Mouse (Mus musculus) urinary bladder, postnatal 4 days (tissue): ENCODE measurements around the gene Fxyd2.
A peak's percentile ranks its signal among the peaks of the same experiment; 100 is the strongest.

Experiments used
- DNase-seq, 2 experiments: peaks; one replicate each; pipeline ENCODE4 v3.0.0; 2021 to 2022; ENCODE audit warnings: low spot score in 2 of 2

Fxyd2 gene

DNA sequence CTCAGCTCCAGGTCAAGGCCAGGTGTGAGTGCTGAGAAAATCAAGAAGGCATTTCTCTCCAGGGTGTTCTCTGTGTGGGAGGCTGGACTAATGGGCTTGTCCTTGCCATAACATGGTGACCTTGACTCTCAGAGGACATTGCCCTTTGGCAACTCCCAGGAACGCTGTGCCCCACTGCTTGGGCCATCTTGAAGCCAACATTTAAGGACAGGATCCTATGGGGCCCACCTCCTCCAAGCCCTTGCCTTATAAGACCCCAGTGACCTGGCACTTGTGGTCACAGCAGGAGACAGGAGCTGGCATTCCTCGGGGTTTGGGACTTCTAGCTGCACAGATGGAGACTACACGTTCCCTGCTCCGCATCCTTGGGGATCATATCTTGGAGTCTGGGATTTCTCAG is at the start of gene Fxyd2:
Fxyd2 (plus strand) TSS at position 236 of the 400 bp plus-strand sequence.
- no peak for DNase-seq

DNA sequence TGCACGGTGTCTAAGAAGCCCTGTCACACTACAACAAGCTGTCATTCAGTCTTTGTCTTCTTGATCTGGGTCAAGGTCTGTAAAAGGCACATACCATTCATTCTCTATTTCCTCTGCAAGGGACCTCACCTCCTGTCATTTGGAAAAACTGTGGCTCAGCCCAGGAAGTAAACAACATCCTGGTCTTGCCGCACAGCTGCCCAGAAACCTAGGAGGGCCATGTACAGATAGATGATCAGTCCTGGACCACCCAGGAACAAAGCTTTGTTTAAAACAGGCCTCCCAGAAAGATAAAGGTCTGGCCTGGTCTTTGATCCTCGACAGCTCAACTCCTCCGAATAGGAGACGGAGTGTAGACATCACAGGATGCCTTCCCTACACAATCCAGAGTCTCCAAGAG is 49.6 kb upstream of the Fxyd2 start:
- DNase-seq: no peak

DNA sequence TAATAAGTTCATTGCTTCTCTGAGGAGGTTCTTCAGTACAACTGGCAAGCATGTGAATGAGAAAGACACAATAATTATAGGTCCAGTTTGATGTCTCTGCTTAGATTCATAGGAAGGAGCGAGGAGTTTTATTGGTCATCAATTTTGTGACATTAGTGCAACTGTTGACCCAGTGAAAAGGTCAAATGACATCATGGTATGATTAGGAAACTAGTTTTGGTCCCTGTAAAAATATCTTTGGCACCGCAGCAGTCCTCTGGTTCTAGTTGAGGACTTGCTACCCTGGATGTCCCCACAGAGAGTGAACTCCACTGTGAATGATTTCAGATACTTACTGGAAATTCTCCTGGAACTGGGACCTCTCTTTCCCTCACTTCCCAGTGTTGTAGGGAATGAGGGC is 44.3 kb upstream of the Fxyd2 start:
- DNase-seq: no peak

DNA sequence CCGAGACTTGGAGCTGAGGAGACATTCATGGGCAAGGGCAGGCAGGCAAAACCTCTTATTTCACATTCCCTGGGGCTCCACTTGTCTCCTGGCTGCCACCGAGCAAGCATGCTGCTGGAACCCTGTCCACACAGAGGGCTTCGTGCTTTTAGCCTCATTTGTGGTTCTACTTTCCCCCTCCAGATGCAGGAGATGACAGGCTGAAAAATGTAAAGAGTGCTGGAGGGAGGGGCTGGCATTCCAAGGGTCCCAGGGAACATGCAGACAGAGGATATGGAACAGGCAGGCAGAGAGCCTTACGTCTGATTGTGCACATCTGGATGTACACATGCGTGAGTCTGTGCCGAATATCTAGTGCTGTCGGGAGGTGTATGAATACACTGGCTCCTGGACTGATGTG is 41.1 kb upstream of the Fxyd2 start:
- no peak for DNase-seq

DNA sequence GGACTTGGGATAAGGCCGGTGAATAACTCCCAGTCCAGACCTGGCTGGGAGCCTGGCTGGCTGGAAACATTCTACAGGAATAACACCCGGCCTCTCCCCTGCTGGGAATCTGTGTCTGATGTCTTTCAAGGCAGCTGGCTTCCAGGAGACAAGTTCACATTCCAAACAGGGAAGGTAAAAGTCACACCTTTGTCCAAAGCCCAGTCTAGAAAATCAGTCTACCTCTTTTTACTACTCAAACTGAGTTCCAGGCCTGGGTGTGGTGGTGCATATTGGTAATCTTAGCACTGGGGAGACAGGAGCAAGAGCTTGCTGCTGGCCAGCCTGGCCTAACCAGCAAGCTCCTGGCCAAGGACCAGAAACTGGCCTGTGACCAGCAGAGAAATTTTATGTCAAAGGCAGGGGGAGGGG is 37.4 kb upstream of the Fxyd2 start:
- DNase-seq: no peak

DNA sequence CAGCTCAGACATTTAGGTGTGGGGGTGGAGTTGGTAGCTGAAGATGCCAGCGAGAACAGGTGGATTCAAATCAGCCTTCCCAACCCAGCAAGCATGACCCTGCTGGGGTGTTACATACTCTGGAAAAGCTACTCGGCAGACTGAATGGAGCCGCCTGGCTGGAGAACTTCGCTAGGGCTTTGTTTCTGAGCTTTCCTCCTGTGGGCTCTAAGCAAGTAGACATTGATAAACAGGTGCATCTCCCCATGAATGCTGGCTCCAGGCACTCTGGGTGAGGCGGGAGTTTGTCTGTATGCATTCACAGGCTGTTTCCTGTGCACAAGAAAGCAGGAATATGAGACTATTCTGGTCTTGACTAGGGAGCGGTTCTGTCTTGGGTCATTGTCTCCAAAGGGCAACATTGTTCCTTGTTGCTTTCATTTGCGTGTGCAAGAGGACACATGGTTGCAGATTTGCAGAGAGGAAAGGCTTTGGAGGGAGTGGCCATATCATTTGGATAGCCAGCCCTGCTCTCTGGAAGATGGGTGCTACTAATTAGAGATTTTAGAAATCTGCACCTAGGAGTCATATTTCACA is 35.7 kb upstream of the Fxyd2 start:
- no peak for DNase-seq

DNA sequence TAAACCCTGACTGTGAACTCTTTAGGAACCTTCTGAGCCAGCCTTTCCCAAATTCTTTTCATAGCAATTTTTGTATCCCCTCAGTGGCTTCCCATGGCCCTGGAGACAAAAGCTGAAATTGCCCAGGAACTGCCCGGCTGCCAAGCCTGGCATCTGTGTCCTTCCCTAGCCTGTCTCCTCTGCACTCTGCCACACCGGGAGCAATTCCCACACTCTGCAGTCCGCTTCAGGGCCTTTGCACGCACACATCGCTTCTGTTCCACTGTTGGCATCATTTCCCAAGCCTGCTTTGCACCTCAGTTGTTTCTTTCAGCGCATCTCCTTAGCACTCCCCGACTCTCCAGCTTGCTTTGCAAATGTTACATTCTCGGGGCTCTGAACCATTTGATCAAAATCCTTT is 31.8 kb upstream of the Fxyd2 start:
- DNase-seq: no peak

DNA sequence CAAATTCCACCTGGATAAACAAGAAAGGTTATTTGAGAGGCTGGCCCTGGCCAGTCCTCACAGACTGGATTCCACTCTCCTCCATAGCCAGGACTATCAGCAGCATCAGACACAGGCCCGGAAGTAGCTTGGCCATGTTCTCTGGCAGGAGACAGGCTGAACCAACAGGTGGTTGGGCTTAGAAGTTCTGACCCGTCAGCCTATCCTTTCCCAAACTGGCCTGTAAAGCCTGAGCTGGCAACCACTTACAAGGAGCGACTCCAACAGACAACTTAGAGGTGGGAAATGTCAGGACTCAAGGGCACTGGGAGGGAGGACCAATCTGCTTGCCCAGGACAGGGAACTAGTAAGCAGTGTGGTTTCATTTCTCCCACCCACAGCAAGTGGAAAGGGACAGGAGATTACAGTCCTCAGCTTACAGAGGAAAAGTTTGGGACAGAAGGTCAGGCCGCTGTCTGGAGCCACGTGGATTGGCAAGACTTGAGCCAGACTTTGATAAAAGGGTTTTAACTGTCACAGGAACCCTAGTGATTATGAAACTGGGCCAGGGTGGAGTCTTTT is 31.0 kb upstream of the Fxyd2 start:
- DNase-seq: no peak

DNA sequence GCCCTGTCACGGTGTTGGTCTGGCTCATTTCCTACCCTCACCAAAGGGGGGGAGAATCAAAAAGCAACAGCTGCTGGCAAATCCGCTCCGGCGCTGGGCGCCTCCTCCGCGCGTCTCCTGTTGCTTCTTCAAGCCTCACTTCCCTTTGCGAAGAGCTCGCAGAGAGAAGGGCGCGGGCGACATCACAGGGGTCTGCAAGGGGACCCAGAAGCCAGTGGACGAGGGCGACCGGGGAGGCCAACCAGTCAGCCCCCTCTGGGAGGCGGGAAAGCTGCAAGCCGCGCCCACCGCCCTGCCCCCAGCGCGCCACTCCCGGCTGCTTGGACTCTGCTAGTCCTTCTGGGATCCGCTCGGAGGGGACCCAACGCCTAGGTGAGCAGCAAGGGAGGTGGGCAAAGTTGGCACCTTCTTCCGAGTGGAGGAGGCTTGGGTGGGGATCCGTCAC is 29.3 kb upstream of the Fxyd2 start, which contains the start of gene Fxyd6:
Fxyd6 (plus strand) TSS at position 69 of the 445 bp plus-strand sequence.
- peak; percentile 53 to 65 for DNase-seq

DNA sequence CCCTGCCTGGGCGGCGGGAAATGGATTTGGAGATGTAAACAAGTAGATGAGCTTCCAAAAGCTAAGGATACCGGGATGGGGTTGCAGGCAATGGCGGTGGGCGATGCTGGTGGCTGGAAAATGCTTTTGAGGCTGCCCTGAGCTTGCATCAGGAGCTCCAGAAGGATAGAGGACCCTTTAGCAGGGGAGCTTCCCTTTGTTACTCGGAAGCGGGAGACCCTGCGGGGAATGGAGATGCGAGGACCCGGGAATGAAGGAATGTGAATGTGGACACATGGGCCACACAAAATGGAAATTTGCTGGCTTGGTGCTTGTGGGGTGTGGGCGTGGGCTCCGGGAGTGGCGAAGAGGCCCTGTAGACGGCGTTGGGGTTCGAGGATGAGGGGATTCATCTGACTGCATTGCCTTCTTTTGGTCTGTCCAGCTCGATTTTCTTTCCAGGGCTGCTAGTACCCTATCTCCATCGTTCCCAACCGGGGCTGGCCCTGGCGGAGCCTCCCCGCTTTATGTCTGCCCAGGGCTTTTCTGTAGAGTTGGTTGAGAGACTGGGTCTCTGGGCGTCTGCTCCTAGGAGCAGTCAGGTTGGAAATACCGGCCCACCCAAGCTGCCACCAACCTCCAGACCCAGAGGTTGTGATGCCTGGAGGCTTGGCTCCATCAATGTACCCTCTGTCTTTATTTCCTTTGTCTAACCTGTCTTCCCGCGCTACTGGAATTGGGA is 28.7 kb upstream of the Fxyd2 start:
- DNase-seq: no peak

DNA sequence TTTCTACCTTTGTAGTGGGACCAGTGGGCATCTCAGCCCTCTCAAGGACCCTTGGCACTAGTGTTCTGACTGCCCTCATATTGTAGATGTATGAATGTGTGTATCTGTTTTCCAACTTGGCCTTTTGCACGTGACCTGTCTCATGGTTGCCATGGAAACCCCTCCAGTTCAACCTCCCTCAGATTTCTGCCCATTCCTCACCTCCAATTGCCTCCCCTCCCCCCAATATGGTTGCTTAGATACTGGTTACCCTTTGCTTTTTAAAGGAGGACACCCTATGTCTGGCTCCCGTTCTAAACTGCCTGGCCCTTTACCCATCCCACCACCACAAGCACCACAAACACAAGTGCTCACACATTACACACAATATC is 28.1 kb upstream of the Fxyd2 start:
- DNase-seq: no peak

DNA sequence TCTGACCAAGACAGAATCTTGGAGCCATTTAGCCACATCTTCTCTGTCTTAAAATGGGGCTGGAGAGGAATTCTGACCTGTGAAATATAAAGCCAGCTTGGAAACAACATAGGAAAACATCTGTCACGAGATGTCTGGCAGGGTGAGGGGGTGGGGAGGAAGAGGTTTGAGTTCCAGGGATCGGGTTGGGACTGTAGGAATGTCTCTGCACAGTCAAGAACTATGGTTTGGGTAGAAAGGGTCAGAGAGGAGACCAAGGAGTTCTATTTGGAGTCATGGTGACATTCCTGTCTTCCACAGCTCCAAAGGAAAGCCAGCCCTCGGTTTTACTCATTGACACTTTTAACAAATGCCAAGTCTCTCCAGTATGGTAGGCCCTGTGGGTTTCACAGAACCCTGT is 25.6 kb upstream of the Fxyd2 start:
- DNase-seq: no peak

DNA sequence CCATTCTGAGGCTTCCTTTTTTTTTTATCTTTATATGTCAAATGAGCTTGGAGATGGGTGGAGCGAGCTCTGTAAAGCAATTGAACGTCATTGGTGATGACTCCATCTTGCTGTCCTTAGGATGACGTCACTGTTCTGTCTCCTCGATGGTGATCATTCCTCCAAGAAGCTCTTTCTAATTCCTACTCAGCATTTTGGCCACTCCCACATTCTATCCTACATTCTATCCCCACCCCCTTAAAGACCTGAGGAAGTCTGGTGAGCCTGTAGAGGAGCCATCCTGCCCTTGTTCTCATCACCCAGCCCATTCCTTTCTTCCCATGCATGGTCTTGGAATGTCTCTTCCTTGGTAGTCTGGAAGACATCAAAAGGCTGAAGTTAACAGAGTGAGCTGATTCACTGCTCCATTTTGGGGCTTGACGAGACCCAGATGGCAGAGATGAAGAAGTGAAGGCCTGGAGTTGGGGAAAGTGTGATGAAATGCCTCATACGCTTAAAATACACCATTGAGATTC is 24.4 kb upstream of the Fxyd2 start:
- no peak for DNase-seq

DNA sequence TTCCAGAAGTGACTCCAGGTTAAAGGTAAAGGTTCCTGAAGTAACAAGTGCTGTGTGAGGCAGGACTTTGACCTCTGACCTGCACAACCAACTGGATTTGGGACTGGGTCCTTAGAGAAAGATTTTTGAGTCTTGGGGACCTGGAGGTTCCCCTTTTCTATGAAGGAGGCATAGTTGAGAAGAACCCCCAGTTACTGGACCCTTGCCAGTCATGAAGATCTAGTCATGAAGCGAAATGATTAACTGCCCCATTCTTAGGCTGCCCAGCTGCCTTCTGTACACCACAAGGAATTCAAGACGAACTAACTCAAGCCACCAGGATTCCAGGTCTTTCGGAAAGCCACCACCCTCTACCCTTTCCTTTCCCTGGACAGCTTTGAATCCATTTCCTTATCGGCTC is 23.0 kb upstream of the Fxyd2 start:
- no peak for DNase-seq

DNA sequence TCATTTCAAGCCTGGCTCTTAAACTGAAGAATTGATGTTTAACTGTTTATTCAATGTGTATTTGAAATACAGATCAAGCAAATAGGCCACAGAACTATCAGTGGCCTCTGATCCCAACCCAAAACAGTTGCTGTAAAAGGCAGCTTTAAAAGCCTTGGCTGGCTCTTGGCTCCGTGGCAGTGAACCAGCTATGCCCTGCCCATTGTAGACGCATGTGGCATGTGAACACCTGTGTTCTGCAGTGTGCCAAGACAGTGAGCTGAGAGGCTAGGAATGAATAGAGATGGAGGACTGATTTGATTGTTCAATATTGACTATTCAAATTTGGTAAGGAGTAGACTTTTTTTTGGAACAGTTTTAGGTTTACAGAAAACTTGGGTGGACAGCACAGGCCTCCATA is 22.6 kb upstream of the Fxyd2 start:
- no peak for DNase-seq

DNA sequence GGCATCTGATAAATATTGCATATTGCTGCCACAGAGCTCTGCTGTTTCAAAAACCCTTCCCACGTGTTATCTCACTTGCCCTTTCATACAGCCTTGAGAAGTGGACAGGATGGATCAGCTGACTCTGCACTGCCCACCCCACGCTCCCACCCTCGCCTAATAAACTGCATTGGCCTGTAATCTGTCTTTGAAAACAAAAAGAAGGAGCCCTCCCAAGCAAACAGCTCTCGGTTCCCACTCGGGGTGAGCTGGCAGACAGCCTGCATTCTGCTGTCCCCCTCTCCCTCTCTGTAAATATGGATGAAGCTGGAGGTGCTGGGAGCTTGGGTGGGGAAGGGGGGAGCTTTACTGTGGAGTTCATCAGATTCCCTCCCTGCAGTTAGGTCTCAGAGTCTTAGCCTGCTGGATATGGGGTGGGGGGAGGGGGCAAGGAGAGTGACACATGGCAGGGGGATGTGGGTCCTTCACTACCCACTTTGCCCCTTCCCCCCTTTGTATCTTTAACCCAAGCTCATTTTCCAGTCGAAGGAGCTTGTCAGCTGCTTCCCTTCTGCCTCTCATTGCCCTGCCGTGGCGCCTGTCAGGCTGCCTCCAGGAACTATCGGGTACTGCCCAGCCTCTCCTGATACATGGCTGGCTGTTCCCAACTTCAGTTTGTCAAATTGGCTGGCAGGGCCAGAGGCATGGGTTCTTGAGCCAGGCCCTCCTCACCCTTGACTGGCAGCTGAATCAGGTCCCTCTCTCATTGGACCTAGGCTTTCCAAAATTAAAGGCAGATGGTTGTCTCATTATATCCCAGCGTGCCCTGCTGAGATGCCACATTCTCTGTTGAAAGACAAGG is 18.8 kb upstream of the Fxyd2 start:
- no peak for DNase-seq

DNA sequence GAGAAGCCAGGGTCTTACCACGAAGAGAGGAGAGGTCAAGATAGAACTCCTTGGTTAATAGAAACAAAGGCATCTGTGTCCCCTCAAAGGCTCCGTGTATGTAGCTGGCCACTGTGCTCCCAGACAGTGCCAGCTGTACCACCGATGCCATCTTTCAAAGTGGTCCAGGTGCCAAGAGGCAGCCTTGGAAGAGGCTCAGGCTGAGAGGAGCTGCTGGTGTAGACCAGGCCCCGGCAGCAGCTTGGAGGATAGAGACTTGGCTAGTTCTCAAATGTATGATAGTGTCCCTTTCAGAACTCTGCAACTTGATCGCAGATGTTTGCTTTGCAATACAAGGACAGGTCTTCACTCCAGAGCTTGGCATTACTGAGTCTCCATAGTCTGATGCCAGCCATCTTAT is 17.1 kb upstream of the Fxyd2 start:
- DNase-seq: no peak

DNA sequence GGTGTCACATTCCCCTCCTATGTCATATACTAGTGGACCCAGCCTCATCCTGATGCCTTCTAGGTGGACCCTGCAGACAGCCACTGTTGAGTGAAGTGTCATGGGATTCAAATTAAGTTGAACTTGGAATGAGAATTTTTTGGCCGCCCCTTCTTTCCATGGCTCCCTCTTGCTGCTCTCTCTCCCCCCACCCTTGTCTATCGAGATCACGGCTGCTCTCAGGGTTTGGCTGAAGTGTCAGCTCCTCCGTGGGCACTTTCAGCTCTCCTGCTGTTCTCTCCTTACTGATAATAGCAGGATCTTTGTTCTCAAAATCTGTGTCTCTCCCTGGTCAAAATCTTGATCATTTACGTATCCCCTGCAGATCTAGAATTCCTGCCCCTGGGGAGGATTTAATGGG is 16.6 kb upstream of the Fxyd2 start:
- no peak for DNase-seq

DNA sequence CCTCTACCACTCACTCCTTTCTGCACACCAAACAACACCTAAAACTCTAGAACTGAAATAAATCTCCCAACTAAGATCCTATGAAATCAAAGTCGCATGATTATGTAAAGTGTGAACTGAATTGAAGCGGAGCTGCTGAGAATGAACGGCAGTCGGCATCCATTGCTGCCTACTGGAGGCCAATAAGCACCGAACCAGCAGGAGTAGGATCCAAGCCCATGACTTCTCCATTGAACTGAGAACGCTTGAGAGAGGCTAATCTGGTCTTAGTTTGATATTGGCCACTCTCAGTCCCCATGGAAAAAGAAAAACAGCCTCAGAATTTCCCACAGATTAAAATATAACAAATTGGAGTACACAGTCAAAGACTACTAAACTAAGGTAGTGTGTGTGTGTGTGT is 15.6 kb upstream of the Fxyd2 start:
- DNase-seq: no peak

DNA sequence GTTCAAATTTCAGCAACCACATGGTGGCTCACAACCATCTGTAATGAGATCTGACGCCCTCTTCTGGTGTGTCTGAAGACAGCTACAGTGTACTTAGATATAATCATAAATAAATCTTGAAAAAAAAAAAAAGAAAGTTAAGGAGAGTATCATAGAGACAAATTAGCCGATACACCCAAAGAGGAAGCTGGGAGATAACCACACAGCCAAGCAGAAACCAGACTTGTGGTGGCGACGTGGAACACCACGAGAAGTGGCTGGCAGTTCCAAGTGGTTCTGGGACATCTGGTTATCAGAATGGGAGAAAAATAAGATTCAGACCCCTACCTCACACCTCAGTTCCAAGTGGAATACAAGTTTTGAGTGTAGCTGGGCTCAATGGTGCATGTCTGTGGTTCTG is 12.8 kb upstream of the Fxyd2 start:
- no peak for DNase-seq

DNA sequence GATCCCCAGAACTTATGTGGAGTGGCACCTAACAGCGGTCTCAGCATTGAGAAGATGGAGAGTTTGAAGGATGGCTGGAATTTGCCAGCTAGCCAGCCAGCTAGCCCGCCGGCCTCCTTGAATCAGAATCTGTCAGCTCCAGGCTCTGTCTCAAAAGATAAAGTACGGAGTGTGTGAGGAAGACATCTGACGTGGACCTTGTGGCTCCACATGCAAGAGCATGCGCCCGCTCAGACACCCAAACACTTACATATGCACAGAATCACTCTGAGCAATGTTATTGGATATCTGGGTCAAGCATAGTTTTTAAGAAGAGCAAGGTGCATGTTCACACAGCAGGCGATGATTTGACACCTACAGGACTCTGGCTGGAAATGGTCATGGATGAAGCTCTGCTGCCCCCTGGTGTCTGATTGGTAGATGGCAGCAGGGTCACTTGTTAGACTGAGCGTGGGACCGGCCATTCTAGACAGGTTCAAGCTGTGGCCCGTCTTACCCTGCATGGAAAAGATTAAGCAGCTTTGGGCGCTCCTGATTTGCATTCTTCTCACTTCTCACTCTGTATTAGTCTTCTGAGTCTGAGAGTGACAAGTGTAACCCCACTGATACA is 11.0 kb upstream of the Fxyd2 start:
- peak; percentile 76 to 90 for DNase-seq

DNA sequence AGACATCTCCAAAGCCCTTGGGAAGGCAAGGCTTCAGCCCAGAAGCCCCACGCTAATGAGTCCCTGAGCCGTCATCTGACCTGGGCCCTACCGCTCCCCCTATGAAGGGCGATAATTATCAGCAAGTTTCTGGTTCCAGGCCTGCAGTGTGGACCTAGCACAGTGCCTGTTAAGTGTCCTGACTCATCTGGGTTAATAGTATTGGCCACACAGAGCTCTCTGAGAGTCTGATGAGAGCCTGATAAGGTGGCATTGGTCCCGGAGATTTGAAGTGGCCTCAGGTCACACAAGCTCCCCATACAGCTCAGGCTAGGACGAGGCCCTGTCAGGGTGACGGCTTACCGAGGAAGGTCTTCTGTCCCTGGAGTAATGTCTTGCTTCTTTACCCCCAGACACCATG is 9.9 kb upstream of the Fxyd2 start:
- DNase-seq: no peak
